Mouse (Mus musculus) neural tube, embryonic 13.5 days (tissue): ENCODE measurements at regions not wholly inside any gene's neighbourhood (a gene's known extent, or its start where the extent isn't known, plus 50 kb on each side); places are given as distances from the start of the nearest gene placed in this dataset.

Experiments
- ATAC-seq: fragments of 200-750 bp; cut with Nextera tagmentation; 2 replicates; pipeline ENCODE4 v1.8.0; 2017; ENCODE audit warnings: low read depth, mild to moderate bottlenecking, moderate TSS enrichment, moderate library complexity
- H3K27ac ChIP-seq: fragments of 300-500 bp; sonication (generic); replicated peaks from 2 replicates; pipeline ENCODE4 v1.5.1; 2015; ENCODE audit warnings: moderate library complexity, mild to moderate bottlenecking, inconsistent platforms
- H3K27me3 ChIP-seq: fragments of 300-500 bp; sonication (generic); 2 replicates; pipeline ENCODE4 v1.6.1; 2015; ENCODE audit warnings: mild to moderate bottlenecking, inconsistent platforms
- H3K36me3 ChIP-seq: fragments of 300-500 bp; sonication (generic); 2 replicates; pipeline ENCODE4 v1.6.1; 2015; ENCODE audit warnings: mild to moderate bottlenecking, inconsistent platforms
- H3K4me1 ChIP-seq: fragments of 300-500 bp; sonication (generic); replicated peaks from 2 replicates; pipeline ENCODE4 v1.6.1; 2015; ENCODE audit warnings: inconsistent platforms
- H3K4me2 ChIP-seq: fragments of 300-500 bp; sonication (generic); 2 replicates; pipeline ENCODE4 v1.6.1; 2015; ENCODE audit warnings: inconsistent platforms, mild to moderate bottlenecking, moderate library complexity
- H3K4me3 ChIP-seq: fragments of 300-500 bp; sonication (generic); 2 replicates; pipeline ENCODE4 v1.5.1; 2015; ENCODE audit warnings: mild to moderate bottlenecking, inconsistent platforms
- H3K9ac ChIP-seq: fragments of 300-500 bp; sonication (generic); 2 replicates; pipeline ENCODE4 v1.6.1; 2015; ENCODE audit warnings: moderate library complexity, mild to moderate bottlenecking, inconsistent platforms
- H3K9me3 ChIP-seq: fragments of 300-500 bp; sonication (generic); 2 replicates; pipeline ENCODE4 v1.6.1; 2016; ENCODE audit warnings: inconsistent platforms
- WGBS: fragments of 180-500 bp; shearing (Covaris S2); methylation state at CpG from one replicate; pipeline ENCODE4 v1.1.7; 2015; 5-methylcytosine and 5-hydroxymethylcytosine counted together

- WGBS, result 94% methylated on average over 2 of the region's 2 CpGs
- Histone ChIP-seq H3K36me3 (no peaks in the 10 kb centered on the region), H3K9ac (no peak overlapping the region), H3K27me3 (no peaks in the 10 kb centered on the region), H3K4me1 (no peaks in the 10 kb centered on the region), H3K9me3 (no peaks in the 10 kb centered on the region; the same call in 1 of the 2 replicates), H3K4me2 (no peak overlapping the region), H3K4me3 (no peak overlapping the region), H3K27ac (no peak overlapping the region)
- no peak for ATAC-seq
These were observed 675.8 kb upstream of the Acvr2a start for GRCm38 (mm10) chr2:48138051-48138611.

GRCm38 (mm10) chr2:48141281-48141680 is 672.6 kb upstream of the Acvr2a start:
- Histone ChIP-seq H3K9ac (no peak overlapping the region), H3K4me1 (no peaks in the 10 kb centered on the region), H3K9me3 (no peaks in the 10 kb centered on the region), H3K4me2 (no peak overlapping the region), H3K36me3 (no peaks in the 10 kb centered on the region), H3K27me3 (no peaks in the 10 kb centered on the region), H3K27ac (no peak overlapping the region), H3K4me3 (no peak overlapping the region)
- no peak for ATAC-seq
- 90% methylated on average over 2 of the region's 2 CpGs for WGBS

GRCm38 (mm10) chr2:48154706-48155105 is 659.2 kb upstream of the Acvr2a start:
- ATAC-seq, result no peak
- H3K27me3 ChIP-seq, result no peaks in the 10 kb centered on the region

DNA sequence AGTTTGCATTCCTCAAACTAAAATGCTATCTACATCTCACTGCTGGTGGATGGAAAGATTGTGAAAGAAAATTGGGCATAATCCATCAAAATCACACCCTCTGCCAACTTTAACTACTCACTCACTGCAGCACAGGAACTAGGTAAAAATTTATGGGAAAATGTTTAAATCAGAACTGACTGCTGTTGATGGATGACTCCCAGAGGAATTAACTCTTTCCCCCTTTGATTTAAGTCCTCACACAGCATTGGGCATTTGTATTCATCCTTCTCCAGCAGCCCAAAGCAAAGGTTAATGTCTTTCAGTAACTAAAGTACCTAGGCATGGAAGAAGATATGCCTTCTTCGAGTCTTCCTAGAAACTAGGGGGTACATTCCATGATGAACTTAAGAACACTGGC is 641.3 kb upstream of the Acvr2a start:
- Histone ChIP-seq H3K9ac (no peak overlapping the region), H3K4me1 (no peaks in the 10 kb centered on the region), H3K9me3 (no peaks in the 10 kb centered on the region), H3K27me3 (no peaks in the 10 kb centered on the region), H3K4me3 (no peak overlapping the region), H3K4me2 (no peak overlapping the region), H3K36me3 (no peaks in the 10 kb centered on the region), H3K27ac (no peak overlapping the region)
- 67% methylated on average over 1 of the region's 1 CpGs for WGBS
- no peak for ATAC-seq

More at GRCm38 (mm10) chr2:48154706-48155105, 659.2 kb upstream of the Acvr2a start:
- H3K9me3 ChIP-seq, result no peaks in the 10 kb centered on the region
- H3K4me3 ChIP-seq, result no peak overlapping the region
- H3K9ac ChIP-seq, result no peak overlapping the region
- no peaks in the 10 kb centered on the region for H3K36me3 ChIP-seq
- no peaks in the 10 kb centered on the region for H3K4me1 ChIP-seq
- H3K4me2 ChIP-seq, result no peak overlapping the region
- H3K27ac ChIP-seq, result no peak overlapping the region
- 86% methylated on average over 3 of the region's 3 CpGs for WGBS

- Histone ChIP-seq H3K9ac (no peak overlapping the region), H3K27ac (no peak overlapping the region), H3K4me2 (no peak overlapping the region), H3K4me1 (no peaks in the 10 kb centered on the region), H3K4me3 (no peak overlapping the region), H3K9me3 (no peaks in the 10 kb centered on the region), H3K27me3 (no peaks in the 10 kb centered on the region), H3K36me3 (no peaks in the 10 kb centered on the region)
- ATAC-seq, result no peak
- WGBS, result 95% methylated on average over 1 of the region's 1 CpGs
These were observed 627.7 kb upstream of the Acvr2a start for GRCm38 (mm10) chr2:48186161-48186560.

DNA sequence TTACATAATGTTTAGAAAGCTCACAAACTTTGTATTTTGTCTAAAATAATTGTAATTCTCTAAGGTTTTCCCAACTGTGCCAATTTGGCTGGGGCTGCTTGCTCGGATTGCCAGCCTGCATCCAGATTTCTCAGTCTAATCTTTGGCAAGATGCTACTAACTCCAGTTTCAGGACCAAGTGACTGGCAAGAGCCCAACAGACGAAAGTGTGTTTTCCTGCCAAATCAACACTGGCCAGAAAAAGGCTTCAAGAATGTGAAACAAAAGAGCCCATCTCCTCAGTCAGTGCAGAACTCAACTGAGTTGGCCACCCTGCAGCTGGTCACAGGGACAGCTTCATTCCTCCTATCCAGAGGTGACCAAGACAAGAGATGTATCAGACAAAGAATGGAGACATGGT is 627.3 kb upstream of the Acvr2a start:
- H3K36me3 ChIP-seq, result no peaks in the 10 kb centered on the region
- 0 out of 2 replicates have a peak, but pooled peaks have one; percentile 53 for ATAC-seq

DNA sequence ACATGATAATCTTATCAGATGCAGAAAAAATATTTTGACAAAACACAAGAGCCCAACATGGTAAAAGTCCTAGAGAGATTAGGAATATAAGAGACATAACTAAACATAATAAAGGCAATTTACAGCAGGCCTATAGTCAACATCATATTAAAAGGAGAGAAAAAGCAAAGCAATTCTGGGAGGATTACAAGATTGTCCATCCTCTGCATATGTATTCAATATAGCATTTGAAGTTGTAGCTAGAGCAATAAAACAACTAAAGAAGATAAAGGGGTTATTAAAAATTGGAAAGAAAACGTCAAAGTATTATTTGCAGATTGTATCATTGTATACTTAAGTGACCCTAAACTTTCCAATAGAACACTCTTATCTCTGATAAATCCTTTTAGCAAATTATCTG is 602.1 kb upstream of the Acvr2a start:
- Histone ChIP-seq H3K36me3 (no peaks in the 10 kb centered on the region), H3K4me1 (no peaks in the 10 kb centered on the region), H3K9me3 (no peaks in the 10 kb centered on the region), H3K27ac (no peak overlapping the region), H3K27me3 (no peaks in the 10 kb centered on the region), H3K9ac (no peak overlapping the region), H3K4me3 (no peak overlapping the region), H3K4me2 (no peak overlapping the region)
- WGBS, result 76% methylated on average over 1 of the region's 1 CpGs
- ATAC-seq, result no peak

More for the DNA sequence above, 627.3 kb upstream of the Acvr2a start:
- H3K9me3 ChIP-seq, result no peaks in the 10 kb centered on the region
- H3K27ac ChIP-seq, result no peak overlapping the region
- no peak overlapping the region for H3K4me3 ChIP-seq
- H3K9ac ChIP-seq, result no peak overlapping the region
- H3K4me1 ChIP-seq, result no peaks in the 10 kb centered on the region
- WGBS, result 73% methylated on average over 2 of the region's 2 CpGs
- H3K27me3 ChIP-seq, result no peaks in the 10 kb centered on the region
- H3K4me2 ChIP-seq, result no peak overlapping the region

DNA sequence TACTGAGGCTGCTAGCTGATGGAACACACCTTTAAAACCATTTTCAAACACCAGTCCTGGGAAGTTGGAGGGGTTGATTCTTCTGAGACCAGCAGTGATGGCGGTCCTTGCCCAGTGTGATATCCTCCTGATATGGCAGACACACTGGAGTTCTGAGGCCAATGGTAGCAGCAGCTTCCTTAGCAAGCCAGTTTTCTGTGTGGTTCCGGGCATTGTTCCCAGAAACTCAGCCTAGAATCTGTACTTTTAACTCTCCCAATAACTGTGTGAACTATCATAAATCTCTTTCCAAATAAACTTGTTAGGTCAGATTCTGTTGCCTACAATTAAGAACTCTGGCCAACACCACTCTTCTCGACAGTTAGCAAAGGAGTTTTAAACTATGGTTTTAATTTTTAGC is 593.1 kb upstream of the Acvr2a start:
- no peaks in the 10 kb centered on the region for H3K4me1 ChIP-seq
- no peak overlapping the region for H3K4me2 ChIP-seq
- no peaks in the 10 kb centered on the region for H3K27me3 ChIP-seq
- 90% methylated on average over 3 of the region's 3 CpGs for WGBS
- H3K27ac ChIP-seq, result no peak overlapping the region
- no peaks in the 10 kb centered on the region for H3K9me3 ChIP-seq
- H3K36me3 ChIP-seq, result no peaks in the 10 kb centered on the region
- no peak for ATAC-seq
- no peak overlapping the region for H3K4me3 ChIP-seq
- H3K9ac ChIP-seq, result no peak overlapping the region

- ATAC-seq, result no peak
- H3K4me1 ChIP-seq, result no peaks in the 10 kb centered on the region
- no peaks in the 10 kb centered on the region for H3K27me3 ChIP-seq
- no peak overlapping the region for H3K4me2 ChIP-seq
- H3K36me3 ChIP-seq, result no peaks in the 10 kb centered on the region
- no peaks in the 10 kb centered on the region for H3K9me3 ChIP-seq
- no peak overlapping the region for H3K27ac ChIP-seq
- no peak overlapping the region for H3K4me3 ChIP-seq
- WGBS, result 84% methylated on average over 2 of the region's 2 CpGs
- H3K9ac ChIP-seq, result no peak overlapping the region
These were observed 590.7 kb upstream of the Acvr2a start for GRCm38 (mm10) chr2:48223084-48223799.

DNA sequence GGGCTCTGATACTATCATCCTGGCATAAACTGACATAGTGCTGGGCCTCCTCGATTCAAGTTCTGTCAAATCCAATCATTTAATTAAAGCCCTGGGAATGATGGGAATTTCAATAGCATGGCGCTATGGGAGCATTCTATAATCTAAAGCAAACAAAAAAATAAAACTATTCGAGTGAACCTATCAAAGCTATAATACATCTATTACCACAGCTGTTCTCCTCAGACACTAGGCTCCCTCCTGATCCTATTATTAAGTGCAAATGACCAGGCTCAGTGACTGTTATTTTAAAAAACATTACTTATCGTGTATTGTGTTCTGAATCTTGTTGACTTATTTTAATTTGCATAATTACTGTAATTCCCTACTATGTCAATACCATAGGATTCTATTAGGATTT is 563.7 kb upstream of the Acvr2a start:
- no peak overlapping the region for H3K27ac ChIP-seq
- no peaks in the 10 kb centered on the region for H3K4me1 ChIP-seq
- no peaks in the 10 kb centered on the region for H3K27me3 ChIP-seq
- WGBS, result 71% methylated on average over 4 of the region's 4 CpGs
- no peak overlapping the region for H3K4me2 ChIP-seq
- no peaks in the 10 kb centered on the region for H3K9me3 ChIP-seq
- no peaks in the 10 kb centered on the region for H3K36me3 ChIP-seq
- no peak overlapping the region for H3K9ac ChIP-seq
- no peak for ATAC-seq
- H3K4me3 ChIP-seq, result no peak overlapping the region

DNA sequence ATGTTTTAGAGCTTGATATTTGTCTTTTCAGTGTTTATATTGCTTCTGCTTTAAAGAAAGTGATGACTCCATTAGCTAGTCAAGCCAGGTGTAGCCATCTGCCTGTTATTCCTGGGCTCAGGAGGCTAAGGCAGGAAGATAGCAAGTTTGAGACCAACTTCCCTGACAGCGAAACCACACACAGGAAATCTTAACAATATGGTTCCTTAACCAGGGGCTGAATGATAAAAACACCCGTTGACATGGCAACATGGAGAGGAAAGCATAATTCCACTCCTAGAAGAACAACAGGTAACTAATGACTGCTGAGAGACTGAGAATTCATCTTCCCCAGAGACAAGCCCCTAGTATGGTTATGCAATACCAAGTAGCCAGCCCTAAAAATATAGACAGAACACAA is 553.6 kb upstream of the Acvr2a start:
- no peak for ATAC-seq

More for the DNA sequence above, 553.6 kb upstream of the Acvr2a start:
- no peaks in the 10 kb centered on the region for H3K4me1 ChIP-seq
- no peak overlapping the region for H3K27ac ChIP-seq
- no peaks in the 10 kb centered on the region for H3K36me3 ChIP-seq
- H3K27me3 ChIP-seq, result no peaks in the 10 kb centered on the region
- WGBS, result 74% methylated on average over 2 of the region's 2 CpGs
- no peak overlapping the region for H3K4me2 ChIP-seq
- H3K9ac ChIP-seq, result no peak overlapping the region
- no peaks in the 10 kb centered on the region for H3K9me3 ChIP-seq
- no peak overlapping the region for H3K4me3 ChIP-seq
